Mouse (Mus musculus) thymus, adult 2 months (tissue): ENCODE results near the gene Etnppl.

Experiments
- CTCF ChIP-seq: fragments of 200-500 bp; IDR thresholded peaks from 2 replicates; pipeline ENCODE4 v1.5.1; 2012; ENCODE audit warnings: mild to moderate bottlenecking, control low read depth, low read length, moderate library complexity, borderline replicate concordance; ENCODE audit not compliant: control insufficient read depth, poor library complexity, insufficient read depth; ENCODE audit errors: extremely low read depth
- POLR2A ChIP-seq: fragments of 200-500 bp; IDR thresholded peaks from 2 replicates; pipeline ENCODE4 v1.6.1; 2012; ENCODE audit warnings: mild to moderate bottlenecking, low read length, control low read depth, moderate library complexity; ENCODE audit not compliant: control insufficient read depth, poor library complexity, insufficient read depth; ENCODE audit errors: extremely low read depth

GRCm38 (mm10) chr3:130581577-130581976 is 35.7 kb upstream of the Etnppl start:
- TF ChIP-seq CTCF (no peak), POLR2A (no peak)
